In genomic region chr17:47837808-47838207, GRCm38 (mm10) we compare ENCODE assay signal across 15 mouse cellular contexts. TPM values are rescaled to one million over a fixed set of nuclear protein-coding genes. Genes with fewer than 3 reads are reported as not detected.
DNase-seq lines count a peak whose midpoint lies in the region; ATAC-seq lines count a peak whose summit lies in the region.
"Had no signal": no experiment of that assay in that cellular context is flagged by ENCODE, and none has a peak within 500 bp of the region (broad histone marks: within the 10 kb centered on the region; RNA-seq: fewer than 3 reads in every experiment).

No protein-coding gene starts in this region.

- ATAC-seq in heart, embryonic 15.5 days (replicated peaks; ENCODE audit: insufficient number of reproducible peaks, insufficient read depth, low FRiP score, low read depth) = 0 out of 2 replicates have a peak, but pooled peaks have one; percentile 5
- 0 out of 2 replicates have a peak, but pooled peaks have one; percentile 8 for ATAC-seq in megakaryocyte-erythroid progenitor cell, adult 5-6 weeks (replicated peaks; ENCODE audit: low FRiP score, low TSS enrichment, poor library complexity, severe bottlenecking)
- no peak for ATAC-seq in CD4-positive, CD25-positive, alpha-beta regulatory T cell, adult 4 months
- ATAC-seq: forebrain, postnatal 0 days; hindbrain, embryonic 16.5 days; midbrain, embryonic 16.5 days had no signal

- WGBS in heart, embryonic 15.5 days = 22% methylated on average over 6 of the region's 6 CpGs
- WGBS in limb, embryonic 10.5 days = 66% methylated on average over 6 of the region's 6 CpGs

- 0 out of 2 replicates have a peak overlapping the region, but pooled peaks have one; percentile 16 for H3K27ac ChIP-seq in heart, embryonic 15.5 days
- peak overlapping the region; percentile 64 for H3K27ac ChIP-seq in limb, embryonic 10.5 days
- H3K27ac ChIP-seq: limb, embryonic 15.5 days; stomach, postnatal 0 days had no signal

- no peak for DNase-seq in heart, adult 18-20 months
- DNase-seq in right cerebral cortex, postnatal 10 days (ENCODE audit: low spot score in 2 of 2) = peak; percentile 29 to 33
- DNase-seq in right cerebral cortex, adult 2 months (ENCODE audit: low spot score in 2 of 2) = no peak
- DNase-seq in limb, embryonic 10.5 days (ENCODE audit: low spot score) = no peak
- no peak for DNase-seq in layer of hippocampus, adult 9-10 months (ENCODE audit: low spot score)
- DNase-seq: cerebellum, adult 11 months; forebrain, postnatal 0 days; thymus, postnatal 4 days had no signal

- H3K4me1 ChIP-seq in heart, embryonic 15.5 days (replicated peaks) = peaks cover 38% of the 10 kb centered on the region
- H3K4me1 ChIP-seq in limb, embryonic 10.5 days = peaks cover 33% of the 10 kb centered on the region

- H3K9me3 ChIP-seq in heart, embryonic 15.5 days (replicated peaks) = no peaks in the 10 kb centered on the region
- H3K9me3 ChIP-seq in limb, embryonic 10.5 days (replicated peaks) = no peaks in the 10 kb centered on the region
- H3K9me3 ChIP-seq: limb, embryonic 15.5 days had no signal

- no peak overlapping the region for H3K9ac ChIP-seq in heart, embryonic 15.5 days
- H3K9ac ChIP-seq: forebrain, postnatal 0 days; limb, embryonic 15.5 days had no signal

- H3K27me3 ChIP-seq in heart, embryonic 15.5 days = no peaks in the 10 kb centered on the region
- peaks cover 39% of the 10 kb centered on the region for H3K27me3 ChIP-seq in limb, embryonic 10.5 days (ENCODE audit: low read depth, poor library complexity, severe bottlenecking)

- no peak overlapping the region for H3K4me3 ChIP-seq in heart, embryonic 15.5 days
- no peak overlapping the region for H3K4me3 ChIP-seq in limb, embryonic 10.5 days
- H3K4me3 ChIP-seq: limb, embryonic 15.5 days had no signal

- H3K36me3 ChIP-seq in heart, embryonic 15.5 days = no peaks in the 10 kb centered on the region
- H3K36me3 ChIP-seq in limb, embryonic 10.5 days = no peaks in the 10 kb centered on the region
- H3K36me3 ChIP-seq: limb, embryonic 15.5 days had no signal

- H3K4me2 ChIP-seq in heart, embryonic 15.5 days = no peak overlapping the region
- H3K4me2 ChIP-seq: limb, embryonic 15.5 days had no signal

RNA-seq across cellular contexts. Expression of gene Mdfi, which starts 3.3 kb away (rescaled TPM):
- 7.9 and 12.1 TPM in 2 replicates for polyA plus RNA-seq in heart, embryonic 15.5 days (2015; fragmentation: Nextera tagmentation; extraction: Ambion mirVana)
- 1 to 10 TPM in 1 of 2 experiments, under 1 TPM in 1; 0.40 to 1.3 TPM for total RNA-seq in heart, adult 18-20 months (2021)
- 18.9 and 21.6 TPM in 2 replicates for polyA plus RNA-seq in limb, embryonic 10.5 days (2016; fragmentation: Nextera tagmentation; extraction: Ambion mirVana)
- total RNA-seq in megakaryocyte-erythroid progenitor cell, adult 5-6 weeks (2014; fragmentation: Nextera tagmentation) = 1.3 TPM in 1 of 2 replicates, not detected in the other
- 1.8 TPM in 1 of 2 replicates, not detected in the other for total RNA-seq in megakaryocyte-erythroid progenitor cell, adult 5-6 weeks (2017)
- polyA plus RNA-seq in CD4-positive, CD25-positive, alpha-beta regulatory T cell, adult 4 months (2017; shearing (Covaris generic)) = not detected

Comparison
In these comparisons a context has a peak if more than half of its experiments do, and no peak if none do; other contexts are left out.
1. DNase-seq: peak in right cerebral cortex, postnatal 10 days (2 of 2); none in heart, adult 18-20 months (0 of 2), right cerebral cortex, adult 2 months (0 of 2), limb, embryonic 10.5 days (single experiment) and layer of hippocampus, adult 9-10 months (single experiment).